Mouse (Mus musculus): ENCODE results near the gene Dglucy.

Gene Dglucy

GRCm38 (mm10) chr12:100878556-100878955 lies 99.7 kb downstream of the Dglucy start:
- no peak for ATAC-seq (ENCODE audit: low TSS enrichment)

GRCm38 (mm10) chr12:100883168-100883567 lies 104.3 kb downstream of the Dglucy start:
- no peak for ATAC-seq (ENCODE audit: low TSS enrichment)

GRCm38 (mm10) chr12:100885585-100885984 lies 106.7 kb downstream of the Dglucy start:
- ATAC-seq (ENCODE audit: low TSS enrichment), result no peak

- peak; percentile 65 for ATAC-seq (ENCODE audit: low TSS enrichment)
Measured at GRCm38 (mm10) chr12:100886877-100887276, 108.0 kb downstream of the Dglucy start.

- ATAC-seq (ENCODE audit: low TSS enrichment), result peak; percentile 91
Measured at GRCm38 (mm10) chr12:100887801-100888258, 109.0 kb downstream of the Dglucy start.

- ATAC-seq (ENCODE audit: low TSS enrichment), result no peak
Measured at GRCm38 (mm10) chr12:100890548-100890947, 111.7 kb downstream of the Dglucy start.

- no peak for ATAC-seq (ENCODE audit: low TSS enrichment)
Measured at GRCm38 (mm10) chr12:100895504-100895903, 116.6 kb downstream of the Dglucy start.

GRCm38 (mm10) chr12:100896661-100897060 lies 117.8 kb downstream of the Dglucy start:
- no peak for ATAC-seq (ENCODE audit: low TSS enrichment)

- no peak for ATAC-seq (ENCODE audit: low TSS enrichment)
Measured at GRCm38 (mm10) chr12:100897736-100898650, 119.1 kb downstream of the Dglucy start.

GRCm38 (mm10) chr12:100899111-100899640 lies 120.3 kb downstream of the Dglucy start:
- ATAC-seq (ENCODE audit: low TSS enrichment), result peak; percentile 71

- no peak for ATAC-seq (ENCODE audit: low TSS enrichment)
Measured at GRCm38 (mm10) chr12:100900901-100901300, 122.0 kb downstream of the Dglucy start.

GRCm38 (mm10) chr12:100901386-100901785 lies 122.5 kb downstream of the Dglucy start:
- ATAC-seq (ENCODE audit: low TSS enrichment), result no peak

- no peak for ATAC-seq (ENCODE audit: low TSS enrichment)
Measured at GRCm38 (mm10) chr12:100903761-100904160, 124.9 kb downstream of the Dglucy start.

- no peak for ATAC-seq (ENCODE audit: low TSS enrichment)
Measured at GRCm38 (mm10) chr12:100906861-100907260, 128.0 kb downstream of the Dglucy start.

- ATAC-seq (ENCODE audit: low TSS enrichment), result peak; percentile 20; the same call in 1 of the 2 replicates
Measured at GRCm38 (mm10) chr12:100907598-100908297, 128.9 kb downstream of the Dglucy start, which contains the start of gene Gpr68. Gene Gpr68 (minus strand): TSS chr12:100908198.

- no peak for ATAC-seq (ENCODE audit: low TSS enrichment)
Measured at GRCm38 (mm10) chr12:100908298-100909034, 129.6 kb downstream of the Dglucy start.

GRCm38 (mm10) chr12:100909765-100910164 lies 130.9 kb downstream of the Dglucy start:
- no peak for ATAC-seq (ENCODE audit: low TSS enrichment)

GRCm38 (mm10) chr12:100910731-100911130 lies 131.9 kb downstream of the Dglucy start:
- peak; percentile 79 for ATAC-seq (ENCODE audit: low TSS enrichment)

GRCm38 (mm10) chr12:100924646-100925339 lies 145.9 kb downstream of the Dglucy start:
- ATAC-seq (ENCODE audit: low TSS enrichment), result no peak

GRCm38 (mm10) chr12:100925644-100926619 lies 147.1 kb downstream of the Dglucy start:
- peak; percentile 74 for ATAC-seq (ENCODE audit: low TSS enrichment)
